Mouse (Mus musculus) embryonic fibroblast, embryonic 13.5 days (primary cell): ENCODE measurements around the gene Mettl16.

Experiments
- CTCF ChIP-seq: IDR thresholded peaks from 2 replicates; pipeline ENCODE4 v1.5.1; 2011; ENCODE audit warnings: mild to moderate bottlenecking, control low read depth, low read length, moderate library complexity, borderline replicate concordance; ENCODE audit not compliant: insufficient read depth
- POLR2A ChIP-seq: IDR thresholded peaks from 2 replicates; pipeline ENCODE4 v1.6.1; 2011; ENCODE audit warnings: low read depth, mild to moderate bottlenecking, control low read depth, low read length, moderate library complexity

DNA sequence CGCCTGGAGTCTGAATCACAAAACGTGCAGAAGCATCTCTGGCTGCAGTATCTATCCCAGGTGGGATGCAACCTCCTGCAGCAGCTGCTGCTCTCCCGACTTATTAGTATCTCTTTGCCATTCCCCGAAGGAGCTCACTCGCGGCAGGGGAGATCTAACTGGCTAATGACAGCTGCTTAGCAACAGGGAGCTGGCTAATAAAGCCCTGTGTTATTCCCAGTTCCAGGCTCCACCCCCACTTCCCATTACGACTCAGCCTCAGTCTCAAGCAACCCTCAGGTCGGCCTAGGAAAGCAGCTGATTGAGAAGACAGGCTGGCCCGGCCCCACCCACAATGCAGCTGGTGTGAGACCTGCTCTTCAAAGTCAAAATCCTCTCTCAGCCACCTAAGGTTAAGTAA lies 106.2 kb downstream of the Mettl16 start:
- TF ChIP-seq POLR2A, result no peak
- no peak for TF ChIP-seq CTCF
